Mouse (Mus musculus) hindbrain, embryonic 12.5 days (tissue): ENCODE results near the gene Golph3. TPM values are rescaled to one million over a fixed set of nuclear protein-coding genes. Genes with fewer than 3 reads are reported as not detected.

Experiments
- ATAC-seq: fragments of 200-750 bp; cut with Nextera tagmentation; 2 replicates; pipeline ENCODE4 v1.8.0; 2017; ENCODE audit warnings: moderate TSS enrichment; ENCODE audit not compliant: low FRiP score
- H3K27ac ChIP-seq: fragments of 300-500 bp; sonication (generic); 2 replicates; pipeline ENCODE4 v1.5.1; 2016; ENCODE audit warnings: mild to moderate bottlenecking
- H3K27me3 ChIP-seq: fragments of 300-500 bp; sonication (generic); 2 replicates; pipeline ENCODE4 v1.6.1; 2016; ENCODE audit warnings: mild to moderate bottlenecking
- H3K36me3 ChIP-seq: fragments of 300-500 bp; sonication (generic); 2 replicates; pipeline ENCODE4 v1.6.1; 2016; ENCODE audit warnings: mild to moderate bottlenecking
- H3K4me1 ChIP-seq: fragments of 300-500 bp; sonication (generic); 2 replicates; pipeline ENCODE4 v1.6.1; 2016
- H3K4me2 ChIP-seq: fragments of 300-500 bp; sonication (generic); replicated peaks from 2 replicates; pipeline ENCODE4 v1.6.1; 2016; ENCODE audit warnings: mild to moderate bottlenecking
- H3K4me3 ChIP-seq: fragments of 300-500 bp; sonication (generic); 2 replicates; pipeline ENCODE4 v1.5.1; 2016; ENCODE audit warnings: mild to moderate bottlenecking
- H3K9ac ChIP-seq: fragments of 300-500 bp; sonication (generic); 2 replicates; pipeline ENCODE4 v1.6.1; 2016; ENCODE audit warnings: mild to moderate bottlenecking, moderate library complexity
- H3K9me3 ChIP-seq: fragments of 300-500 bp; sonication (generic); replicated peaks from 2 replicates; pipeline ENCODE4 v1.6.1; 2016; ENCODE audit warnings: mild to moderate bottlenecking
- WGBS: fragments of 180-500 bp; shearing (Covaris S2); methylation state at CpG from one replicate; pipeline ENCODE4 v1.1.7; 2016; 5-methylcytosine and 5-hydroxymethylcytosine counted together
- polyA plus RNA-seq: library from polyadenylated mRNA; unstranded; fragments of >200 nt; fragmentation: Nextera tagmentation; extraction: Ambion mirVana; gene quantifications from 2 replicates; pipeline ENCODE4 v1.2.1, GENCODE M21; 2016

The Golph3 gene
- polyA plus RNA-seq, 1 experiment from 2014 or later, result 97.9 TPM

DNA sequence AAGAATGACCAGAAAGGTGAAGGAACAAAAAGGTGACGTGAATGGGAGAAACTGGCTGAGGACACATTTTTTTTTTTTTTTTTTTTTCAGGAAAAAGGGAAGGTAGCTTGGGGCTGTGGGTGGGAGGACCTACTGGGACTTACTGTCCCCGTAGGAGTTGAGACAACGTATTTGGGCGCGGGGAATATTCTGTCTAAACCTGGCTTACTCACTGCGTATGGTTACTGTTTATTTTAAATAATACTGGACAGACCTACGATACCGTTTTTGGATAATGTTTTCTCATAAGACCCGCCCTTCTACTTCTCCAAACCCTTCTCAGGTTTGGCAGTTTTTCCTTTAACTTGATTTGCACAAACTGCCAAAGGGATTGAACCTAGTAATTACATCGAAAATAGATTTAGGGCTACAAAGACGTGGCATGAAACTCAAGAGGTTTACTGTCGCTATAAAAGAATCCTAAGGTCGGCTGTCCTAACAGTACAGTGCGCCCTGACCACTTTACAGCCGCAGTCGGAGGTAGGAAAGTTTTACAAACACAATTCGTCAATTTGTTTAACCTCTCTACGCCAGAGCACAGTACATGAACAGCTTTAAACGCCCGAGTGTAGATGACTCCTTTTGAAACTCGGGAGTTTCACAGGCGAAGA lies 684 bp upstream of the Golph3 start:
- ATAC-seq, result no peak; the same call in 1 of the 2 replicates
- Histone ChIP-seq H3K27ac (peak overlapping the region; percentile 96; the same call in 1 of the 2 replicates), H3K9me3 (no peaks in the 10 kb centered on the region), H3K4me2 (peak overlapping the region; percentile 61), H3K36me3 (no peaks in the 10 kb centered on the region), H3K4me3 (peak overlapping the region; percentile 98), H3K9ac (peak overlapping the region; percentile 99), H3K27me3 (peaks cover 17% of the 10 kb centered on the region; the same call in 1 of the 2 replicates), H3K4me1 (peaks cover 22% of the 10 kb centered on the region)
- 6% methylated on average over 22 of the region's 22 CpGs for WGBS

DNA sequence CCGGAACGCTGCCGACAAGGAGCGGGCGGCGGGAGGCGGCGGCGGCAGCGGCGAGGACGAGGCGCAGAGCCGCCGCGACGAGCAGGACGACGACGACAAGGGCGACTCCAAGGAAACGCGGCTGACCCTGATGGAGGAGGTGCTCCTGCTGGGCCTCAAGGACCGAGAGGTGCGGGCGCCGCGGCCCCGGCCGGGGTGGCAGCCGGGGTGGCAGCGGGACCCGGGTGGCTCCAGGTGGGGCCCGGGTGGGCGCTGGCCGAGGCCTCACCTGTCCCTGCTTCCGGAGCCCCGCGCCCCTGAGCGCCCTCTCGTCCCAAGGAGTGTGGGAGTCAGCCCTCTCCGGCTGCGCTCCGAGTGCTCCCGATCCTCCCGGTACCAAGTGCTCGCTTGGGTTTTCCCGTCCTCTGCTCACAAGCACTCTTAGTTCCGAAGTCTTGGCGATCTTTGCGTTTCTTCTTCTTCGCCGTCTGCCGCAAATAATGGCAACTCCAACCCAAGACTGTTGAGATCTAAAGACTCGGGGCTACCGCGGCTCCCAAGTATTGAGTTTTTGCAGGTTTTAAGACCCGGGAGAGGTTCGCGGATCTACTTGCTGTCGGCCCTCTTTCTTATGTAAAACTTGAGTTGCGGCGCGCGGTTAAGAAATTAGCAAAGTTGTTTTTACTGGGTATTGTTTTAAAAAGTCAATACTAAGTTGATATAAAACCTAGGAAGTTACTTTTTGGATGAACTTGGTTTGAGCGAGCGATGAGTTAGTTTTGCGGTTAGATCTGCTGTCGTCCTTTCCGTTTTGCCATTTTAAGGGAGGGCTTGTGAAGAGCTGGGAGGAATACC lies 755 bp downstream of the Golph3 start, which contains the start of gene 1810049J17Rik:
TSS of gene 1810049J17Rik (minus strand) at position 112 of the 834 bp plus-strand sequence.
- Histone ChIP-seq H3K36me3 (no peaks in the 10 kb centered on the region), H3K27ac (peak within 1 kb of the TSS; percentile 96), H3K9me3 (no peaks in the 10 kb centered on the region), H3K4me1 (peaks cover 25% of the 10 kb centered on the region), H3K27me3 (peaks cover 17% of the 10 kb centered on the region; the same call in 1 of the 2 replicates), H3K4me2 (peak within 1 kb of the TSS; percentile 70), H3K4me3 (peak within 1 kb of the TSS; percentile 98), H3K9ac (peak within 1 kb of the TSS; percentile 99)
- ATAC-seq, result peak; percentile 36
- under 1% methylated on average over 68 of the region's 70 CpGs for WGBS

DNA sequence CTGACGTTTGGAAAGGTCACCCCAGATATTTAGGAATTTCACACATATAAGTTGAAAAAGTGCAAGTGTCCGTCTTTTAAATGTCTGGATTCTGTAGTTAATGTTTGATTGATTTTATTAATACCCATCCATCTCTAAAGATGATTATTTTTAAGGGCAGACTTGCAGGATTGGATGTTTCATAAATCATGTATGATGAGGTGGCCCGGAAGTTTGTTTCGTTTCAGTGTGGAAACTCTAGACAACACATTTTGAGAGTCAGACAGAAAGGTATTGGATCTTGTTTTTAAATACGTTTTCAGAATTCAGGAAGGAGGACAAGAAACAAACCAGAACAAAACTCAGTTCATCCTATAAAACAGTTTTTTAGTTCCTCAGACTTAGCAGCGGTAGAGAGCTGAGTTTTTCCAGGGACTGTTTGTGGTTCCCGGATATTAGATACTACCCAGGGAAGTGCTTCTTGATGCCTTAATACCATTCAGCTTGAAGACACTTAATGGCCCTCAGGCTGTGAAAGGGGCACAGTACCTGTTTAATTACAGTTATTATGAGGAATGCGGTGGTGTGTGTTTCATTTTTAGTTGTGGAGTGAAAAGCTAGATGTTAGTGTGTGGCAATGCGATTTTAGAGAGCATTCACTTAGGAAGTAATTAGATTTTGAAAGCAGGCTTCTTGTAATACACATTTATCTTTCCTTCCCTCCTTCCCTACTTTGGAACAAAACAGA lies 1.6 kb downstream of the Golph3 start:
- 24% methylated on average over 9 of the region's 9 CpGs for WGBS

DNA sequence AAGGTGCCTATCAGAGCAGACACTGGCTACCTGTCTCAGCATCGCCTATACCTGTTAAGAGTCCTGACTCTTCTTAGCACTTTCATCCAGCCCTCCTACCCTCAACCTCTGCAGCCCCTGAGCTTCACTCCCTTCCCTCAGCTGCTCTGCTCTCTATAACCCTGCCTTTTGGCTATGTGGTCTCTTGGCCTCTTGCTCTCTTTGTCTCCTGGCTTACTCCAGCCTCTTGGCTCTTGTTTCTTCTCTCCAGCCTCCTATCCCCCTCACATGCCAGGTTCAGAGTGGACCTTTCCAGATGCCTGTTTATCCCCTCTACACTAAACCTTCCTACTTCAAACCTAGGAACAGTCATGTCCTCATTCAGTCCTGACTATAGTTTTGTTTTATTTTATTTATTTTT lies 3.1 kb downstream of the Golph3 start:
- Histone ChIP-seq H3K36me3 (no peaks in the 10 kb centered on the region), H3K9me3 (no peaks in the 10 kb centered on the region), H3K4me2 (0 out of 2 replicates have a peak overlapping the region, but pooled peaks have one; percentile 16), H3K9ac (no peak overlapping the region), H3K27me3 (peaks cover 8% of the 10 kb centered on the region; the same call in 1 of the 2 replicates), H3K4me1 (peaks cover 25% of the 10 kb centered on the region), H3K27ac (no peak overlapping the region), H3K4me3 (no peak overlapping the region)
- 72% methylated on average over 1 of the region's 1 CpGs for WGBS
- ATAC-seq, result no peak

More for the DNA sequence above, 1.6 kb downstream of the Golph3 start:
- Histone ChIP-seq H3K4me3 (peak overlapping the region; percentile 98), H3K9ac (peak overlapping the region; percentile 99), H3K9me3 (no peaks in the 10 kb centered on the region), H3K36me3 (no peaks in the 10 kb centered on the region), H3K4me1 (peaks cover 25% of the 10 kb centered on the region), H3K4me2 (peak overlapping the region; percentile 70), H3K27ac (no peak overlapping the region), H3K27me3 (peaks cover 17% of the 10 kb centered on the region; the same call in 1 of the 2 replicates)
- no peak for ATAC-seq

DNA sequence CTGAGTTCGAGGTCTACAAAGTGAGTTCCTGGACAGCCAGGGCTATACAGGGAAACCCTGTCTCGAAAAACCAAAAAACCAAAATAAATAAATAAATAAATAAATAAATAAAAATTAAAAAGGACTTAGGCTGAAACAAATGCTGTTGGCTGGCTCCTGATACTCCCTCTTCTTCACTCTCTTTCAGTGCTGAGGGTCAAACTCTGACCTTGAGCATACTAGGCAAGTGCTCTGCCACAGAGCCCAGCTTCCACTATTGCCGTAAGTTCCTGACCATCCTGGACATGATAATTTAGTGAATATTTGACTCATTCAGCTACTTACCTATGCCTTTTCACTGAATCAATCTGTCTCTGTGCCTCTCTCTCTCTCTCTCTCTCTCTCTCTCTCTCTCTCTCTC lies 9.1 kb downstream of the Golph3 start:
- H3K27ac ChIP-seq, result no peak overlapping the region
- H3K9ac ChIP-seq, result no peak overlapping the region
- no peaks in the 10 kb centered on the region for H3K9me3 ChIP-seq
- no peaks in the 10 kb centered on the region for H3K27me3 ChIP-seq
- no peak overlapping the region for H3K4me3 ChIP-seq
- 0 out of 2 replicates have a peak, but pooled peaks cover 3% of the 10 kb centered on the region for H3K4me1 ChIP-seq
- H3K36me3 ChIP-seq, result no peaks in the 10 kb centered on the region
- ATAC-seq, result no peak
- no peak overlapping the region for H3K4me2 ChIP-seq
- WGBS, result 89% methylated on average over 3 of the region's 3 CpGs

DNA sequence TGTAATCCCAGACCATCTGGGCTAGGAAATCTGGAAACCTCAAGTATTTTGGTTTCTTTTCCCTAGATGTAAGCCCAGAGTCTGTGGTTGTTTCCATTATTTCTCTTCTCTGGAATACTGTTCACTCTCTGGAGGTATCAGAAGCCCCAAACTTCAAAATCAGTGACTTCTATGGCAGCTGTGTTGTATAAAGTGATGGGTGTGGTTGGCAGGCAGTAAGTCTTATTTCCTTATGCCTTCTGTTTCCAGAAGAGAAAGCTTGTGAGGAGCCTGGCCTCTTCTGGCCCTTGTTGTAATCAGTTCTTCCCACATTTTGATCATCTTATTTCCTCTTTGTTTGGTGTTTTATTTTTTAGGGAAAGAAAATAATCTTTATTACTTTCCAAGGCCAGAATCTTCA lies 9.6 kb downstream of the Golph3 start:
- ATAC-seq, result no peak
- no peaks in the 10 kb centered on the region for H3K9me3 ChIP-seq
- no peak overlapping the region for H3K9ac ChIP-seq
- H3K4me2 ChIP-seq, result no peak overlapping the region
- no peak overlapping the region for H3K27ac ChIP-seq
- no peak overlapping the region for H3K4me3 ChIP-seq
- no peaks in the 10 kb centered on the region for H3K27me3 ChIP-seq
- H3K4me1 ChIP-seq, result 0 out of 2 replicates have a peak, but pooled peaks cover 3% of the 10 kb centered on the region
- H3K36me3 ChIP-seq, result no peaks in the 10 kb centered on the region

DNA sequence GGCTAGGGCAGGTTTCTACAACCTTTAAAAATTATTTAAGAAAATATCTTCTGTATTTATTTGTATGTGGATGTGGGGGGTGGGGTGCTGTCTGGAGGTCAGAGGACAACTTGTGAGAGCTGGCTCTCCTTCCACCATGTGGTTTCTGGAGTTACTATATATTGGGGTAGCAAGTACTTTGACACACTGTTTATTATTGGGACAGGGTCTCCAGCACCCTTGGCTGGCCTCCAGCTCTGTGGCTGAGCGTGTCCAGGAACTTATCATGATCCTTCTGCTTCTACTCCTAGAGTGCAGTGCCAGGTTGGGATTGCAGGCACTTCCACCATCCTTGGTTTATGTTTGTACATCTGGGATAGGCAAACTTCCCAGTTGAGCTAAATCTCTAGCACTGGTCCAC lies 10.1 kb downstream of the Golph3 start:
- no peaks in the 10 kb centered on the region for H3K36me3 ChIP-seq
- no peaks in the 10 kb centered on the region for H3K27me3 ChIP-seq
- H3K9ac ChIP-seq, result no peak overlapping the region
- H3K9me3 ChIP-seq, result no peaks in the 10 kb centered on the region
- no peak for ATAC-seq
- H3K27ac ChIP-seq, result no peak overlapping the region
- H3K4me2 ChIP-seq, result no peak overlapping the region
- WGBS, result 75% methylated on average over 1 of the region's 1 CpGs
- H3K4me1 ChIP-seq, result 0 out of 2 replicates have a peak, but pooled peaks cover under 1% of the 10 kb centered on the region
- no peak overlapping the region for H3K4me3 ChIP-seq

DNA sequence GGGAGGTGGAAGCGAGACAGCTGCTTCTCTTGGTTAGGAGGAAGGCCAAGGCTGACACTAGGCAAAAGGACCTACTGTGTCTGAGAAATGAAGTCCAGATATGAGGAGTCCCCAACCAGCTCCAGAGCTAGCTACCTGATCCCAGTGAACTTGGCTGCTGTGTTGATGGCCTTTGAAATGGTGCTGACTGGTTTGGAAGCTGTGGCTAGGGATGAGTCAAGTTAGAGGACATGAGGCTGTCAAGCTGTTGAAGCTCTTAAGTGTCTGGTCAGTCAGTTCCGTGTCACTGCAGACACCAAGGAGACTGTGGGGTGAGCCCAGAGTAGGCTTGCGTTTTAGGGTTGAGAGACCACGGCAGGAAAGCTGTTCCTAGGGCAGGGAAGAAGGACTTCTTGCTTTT lies 13.1 kb downstream of the Golph3 start:
- Histone ChIP-seq H3K27ac (no peak overlapping the region), H3K4me1 (0 out of 2 replicates have a peak, but pooled peaks cover 2% of the 10 kb centered on the region), H3K36me3 (no peaks in the 10 kb centered on the region), H3K4me3 (no peak overlapping the region), H3K4me2 (no peak overlapping the region), H3K9ac (no peak overlapping the region), H3K27me3 (no peaks in the 10 kb centered on the region), H3K9me3 (no peaks in the 10 kb centered on the region)
- ATAC-seq, result no peak
- WGBS, result 84% methylated on average over 4 of the region's 4 CpGs

DNA sequence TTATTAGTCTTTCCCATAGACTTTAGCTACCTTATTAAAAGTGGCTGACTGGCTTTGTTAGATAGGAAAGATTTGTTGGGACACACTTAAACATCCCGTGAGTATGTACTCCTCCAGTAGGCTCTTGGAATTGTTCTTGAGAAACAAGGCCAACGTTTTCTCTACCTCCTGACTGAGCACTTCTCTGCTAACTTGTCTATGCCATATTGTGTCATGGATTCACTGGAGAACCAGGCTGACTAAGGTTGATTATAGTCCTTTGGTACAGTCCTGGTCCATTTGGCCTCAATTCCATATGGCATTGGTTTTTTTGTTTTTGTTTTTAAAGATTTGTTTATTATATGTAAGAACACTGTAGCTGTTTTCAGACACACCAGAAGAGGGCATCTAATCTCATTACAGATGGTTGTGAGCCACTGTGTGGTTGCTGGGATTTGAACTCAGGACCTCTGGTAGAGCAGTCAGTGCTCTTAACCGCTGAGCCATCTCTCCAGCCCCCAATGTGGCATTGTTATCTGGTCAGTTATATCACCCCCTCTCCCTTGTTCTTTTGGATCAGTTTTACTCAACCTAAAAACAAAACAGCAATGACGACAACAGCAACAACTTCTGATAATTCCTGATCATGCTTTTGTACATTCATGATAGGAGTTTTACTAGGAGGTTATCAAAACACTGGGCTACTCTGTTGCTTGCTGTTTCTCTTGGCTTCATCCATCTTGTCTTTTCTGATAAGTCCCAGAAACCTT lies 16.0 kb downstream of the Golph3 start:
- Histone ChIP-seq H3K27me3 (no peaks in the 10 kb centered on the region), H3K36me3 (0 out of 2 replicates have a peak, but pooled peaks cover 2% of the 10 kb centered on the region), H3K9ac (no peak overlapping the region), H3K9me3 (no peaks in the 10 kb centered on the region), H3K4me3 (no peak overlapping the region), H3K4me2 (no peak overlapping the region), H3K4me1 (peaks cover 11% of the 10 kb centered on the region), H3K27ac (no peak overlapping the region)
- 90% methylated on average over 4 of the region's 4 CpGs for WGBS
- ATAC-seq, result no peak

DNA sequence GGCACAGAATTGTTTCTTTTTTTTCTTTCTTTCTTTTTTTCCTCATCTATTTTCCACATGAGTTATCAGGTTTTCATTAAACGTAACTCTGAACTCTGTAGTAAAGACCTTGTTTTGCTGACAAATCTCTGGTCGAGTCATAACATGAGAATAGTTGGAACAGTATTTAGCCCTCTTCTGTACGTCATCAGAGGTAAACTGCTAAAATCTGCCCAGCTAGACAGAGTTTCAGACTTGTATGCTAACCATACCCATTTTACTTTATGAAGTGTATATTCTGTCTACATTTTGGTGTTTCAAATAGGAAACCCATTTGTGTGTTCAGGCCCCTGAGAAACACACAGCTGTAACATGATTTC lies 16.5 kb downstream of the Golph3 start:
- Histone ChIP-seq H3K4me2 (no peak overlapping the region), H3K9ac (no peak overlapping the region), H3K4me3 (no peak overlapping the region), H3K27me3 (no peaks in the 10 kb centered on the region), H3K36me3 (peaks cover 5% of the 10 kb centered on the region; the same call in 1 of the 2 replicates), H3K9me3 (no peaks in the 10 kb centered on the region), H3K27ac (no peak overlapping the region), H3K4me1 (peaks cover 11% of the 10 kb centered on the region)
- 87% methylated on average over 3 of the region's 3 CpGs for WGBS
- ATAC-seq, result no peak

DNA sequence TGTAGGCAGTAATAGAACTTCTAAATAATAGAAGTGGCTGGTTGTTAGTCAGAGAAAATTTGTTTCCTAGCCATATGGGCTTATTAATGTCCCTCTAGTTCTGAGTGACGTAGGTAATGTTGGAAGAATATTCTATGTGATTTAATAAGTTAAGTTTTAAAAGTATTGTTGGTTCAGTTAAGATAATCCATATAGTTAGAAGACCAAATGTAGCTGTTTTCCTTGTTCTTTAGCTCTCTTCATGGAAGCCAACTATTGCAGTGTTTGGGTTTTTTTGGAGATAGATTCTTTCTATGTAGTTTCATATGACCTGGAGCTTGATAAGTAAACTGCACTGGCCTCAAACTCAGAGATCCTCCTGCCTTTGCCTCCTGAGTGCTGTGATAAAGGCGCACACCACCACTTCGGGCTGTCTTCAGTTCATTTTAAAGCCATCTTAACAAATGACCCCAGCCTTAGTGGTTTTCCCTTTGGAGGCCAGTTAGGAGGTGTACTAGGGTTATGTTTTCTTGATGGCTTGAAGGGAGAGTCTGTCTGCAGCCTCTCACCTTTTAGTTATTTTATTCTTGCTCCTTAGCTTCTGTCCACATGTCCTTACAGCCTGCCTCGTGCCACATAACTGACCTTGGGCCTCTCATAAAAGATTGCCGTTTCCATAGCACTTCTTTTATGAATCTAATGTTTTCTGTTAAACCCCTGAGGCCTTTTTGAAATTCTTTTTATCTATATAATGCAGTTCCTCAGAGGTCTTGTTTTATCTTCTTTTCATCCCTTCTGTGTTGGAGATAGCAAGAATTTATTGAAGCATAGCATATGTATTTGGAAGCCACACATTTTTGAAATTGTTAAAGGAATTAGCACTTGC lies 19.5 kb downstream of the Golph3 start:
- Histone ChIP-seq H3K36me3 (peaks cover 20% of the 10 kb centered on the region; the same call in 1 of the 2 replicates), H3K9ac (no peak overlapping the region), H3K4me2 (no peak overlapping the region), H3K4me1 (peaks cover 11% of the 10 kb centered on the region), H3K9me3 (no peaks in the 10 kb centered on the region), H3K4me3 (no peak overlapping the region), H3K27ac (no peak overlapping the region), H3K27me3 (no peaks in the 10 kb centered on the region)
- 55% methylated on average over 5 of the region's 5 CpGs for WGBS
- ATAC-seq, result no peak
